Mouse (Mus musculus) lung, postnatal 36 days (tissue): Measurements from ENCODE around the gene Atr.

Experiments used
- DNase-seq: peaks from one replicate; pipeline ENCODE4 v3.0.0; 2022; ENCODE audit warnings: mixed read lengths

Atr gene

DNA sequence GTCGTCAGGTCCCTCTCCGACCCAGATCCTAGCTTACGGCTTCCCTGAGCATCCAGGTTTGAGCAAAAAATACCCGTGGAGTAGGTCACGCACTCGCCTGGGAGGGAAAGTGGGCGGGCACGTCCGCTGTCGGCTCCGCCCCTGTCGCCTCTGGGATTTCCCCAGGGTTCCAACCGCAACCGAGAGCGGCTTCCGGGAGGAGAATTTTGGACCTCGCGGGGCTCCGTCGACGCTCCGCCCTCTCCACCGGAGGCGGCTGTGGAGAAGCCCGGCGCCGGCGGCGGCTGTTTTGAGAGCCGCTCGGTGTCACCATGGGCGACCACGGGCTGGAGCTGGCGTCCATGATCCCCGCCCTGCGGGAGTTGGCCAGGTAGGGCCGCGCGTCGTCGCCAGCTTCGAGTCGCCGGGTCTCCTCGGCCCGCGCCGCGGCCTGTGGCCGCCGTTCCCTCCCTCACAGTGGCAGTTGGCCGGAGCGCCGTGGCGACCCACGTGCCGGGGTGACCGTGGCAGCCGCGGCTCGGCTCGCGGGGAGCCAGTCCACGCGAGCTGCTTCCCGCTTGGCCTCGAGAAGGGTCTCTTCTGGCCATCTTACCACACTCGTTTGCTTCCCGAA is at the start of gene Atr:
Atr (plus strand) TSS at position 184 of the 613 bp plus-strand sequence.
- DNase-seq = peak; percentile 97

DNA sequence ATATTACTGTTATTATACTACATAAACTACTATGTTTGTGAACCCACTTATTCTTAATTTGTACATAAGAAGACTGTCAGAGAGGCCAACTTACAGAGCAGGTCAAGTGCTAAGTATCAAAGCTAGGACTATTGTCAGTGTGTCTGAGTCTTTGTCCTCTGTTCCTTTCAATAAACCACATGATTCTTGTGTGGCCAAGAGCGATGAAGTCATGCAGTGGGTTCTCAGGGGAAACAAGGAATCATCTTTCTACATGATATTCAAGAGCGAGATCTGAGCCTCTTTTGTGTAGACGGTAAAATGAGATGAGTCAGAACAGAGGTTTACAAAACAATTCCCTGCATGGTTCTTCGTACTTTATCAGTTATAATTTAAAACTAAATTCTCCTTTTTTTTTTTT is 47.8 kb upstream of the Atr start:
- DNase-seq = no peak

DNA sequence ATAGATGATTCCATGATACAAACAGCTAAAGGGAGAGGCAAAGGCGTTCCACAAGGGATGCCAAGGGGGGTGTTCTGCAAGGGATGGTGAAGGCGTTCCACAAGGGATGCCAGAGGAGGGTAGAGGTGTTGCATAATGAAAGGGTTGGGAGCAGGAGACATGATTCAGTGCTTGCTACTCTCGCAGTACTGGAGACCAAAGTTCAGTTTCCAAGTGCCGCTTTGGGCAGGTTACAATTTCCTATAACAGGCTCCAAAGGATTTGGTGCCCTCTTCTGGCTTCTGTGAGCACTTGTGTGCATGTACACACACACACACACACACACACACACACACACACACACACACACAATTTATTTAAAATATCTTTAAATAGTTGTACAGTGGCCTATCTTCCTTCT is 45.6 kb upstream of the Atr start:
- no peak for DNase-seq

DNA sequence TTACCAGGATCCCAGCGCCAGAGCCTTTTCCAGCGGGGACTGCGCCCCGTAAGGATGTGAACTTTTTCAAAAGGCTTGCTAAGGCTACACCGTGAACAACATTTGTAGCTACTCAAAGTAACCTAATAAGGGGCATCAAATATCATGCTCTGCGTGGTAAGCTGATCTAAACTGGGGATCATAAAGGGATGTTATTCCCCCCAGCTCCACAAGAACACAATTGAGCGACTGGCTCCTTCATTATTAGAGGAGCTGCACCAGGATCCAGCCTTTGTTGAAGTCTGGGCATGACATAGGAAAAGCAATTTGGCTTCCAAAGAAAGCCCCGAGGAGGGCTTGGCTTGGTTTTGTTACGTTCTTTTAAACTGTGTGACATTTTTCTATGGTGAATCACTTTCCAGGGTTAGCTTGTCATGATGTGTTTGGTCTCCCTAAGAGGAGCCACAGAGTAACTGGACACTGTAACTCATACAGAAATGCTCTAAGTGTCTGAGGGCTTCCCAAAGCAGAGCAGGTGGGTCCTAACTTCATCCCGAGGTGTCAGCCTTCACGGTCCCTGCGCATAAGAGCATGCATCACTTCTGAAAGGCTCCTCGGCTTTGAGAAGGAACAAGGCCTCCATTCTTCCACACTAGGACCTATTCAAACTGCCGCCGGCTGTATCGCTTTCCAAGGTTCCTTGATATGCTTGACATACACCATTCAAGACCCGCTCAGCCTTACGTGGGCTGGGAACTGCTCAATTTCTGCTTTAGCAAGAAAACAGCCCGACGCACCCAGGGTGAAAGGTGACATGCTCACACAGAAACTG is 43.5 kb upstream of the Atr start:
- no peak for DNase-seq

DNA sequence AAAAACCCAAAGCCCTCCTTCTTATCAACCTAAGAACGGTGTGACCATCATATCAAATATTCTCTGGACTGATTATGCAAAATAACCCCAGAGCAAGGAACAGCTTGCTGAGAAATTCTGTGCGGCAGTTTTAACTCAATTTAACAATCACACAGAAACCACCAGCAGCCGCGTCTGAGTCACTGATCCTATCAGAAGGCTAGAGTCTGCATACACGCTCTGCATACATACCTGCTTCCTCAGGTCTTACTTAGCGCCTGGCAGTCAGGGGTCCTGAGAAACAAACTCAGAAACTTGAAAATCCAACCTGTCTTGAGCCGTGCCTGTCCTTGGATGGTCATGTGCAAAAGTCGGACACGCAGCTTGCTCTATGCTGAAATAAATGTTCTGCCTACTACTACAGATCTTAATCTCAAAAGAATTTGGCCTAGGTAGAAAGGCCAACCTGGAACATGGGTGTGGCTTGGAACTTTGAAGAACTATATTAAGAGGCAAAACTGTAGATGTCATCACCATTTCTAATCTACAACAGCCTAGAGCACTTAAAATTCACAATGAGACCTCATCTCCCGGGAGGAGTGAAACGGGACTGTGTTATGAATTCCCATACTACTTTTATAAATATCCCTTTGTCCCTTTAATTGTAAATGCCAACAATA is 42.3 kb upstream of the Atr start:
- DNase-seq = peak; percentile 34

DNA sequence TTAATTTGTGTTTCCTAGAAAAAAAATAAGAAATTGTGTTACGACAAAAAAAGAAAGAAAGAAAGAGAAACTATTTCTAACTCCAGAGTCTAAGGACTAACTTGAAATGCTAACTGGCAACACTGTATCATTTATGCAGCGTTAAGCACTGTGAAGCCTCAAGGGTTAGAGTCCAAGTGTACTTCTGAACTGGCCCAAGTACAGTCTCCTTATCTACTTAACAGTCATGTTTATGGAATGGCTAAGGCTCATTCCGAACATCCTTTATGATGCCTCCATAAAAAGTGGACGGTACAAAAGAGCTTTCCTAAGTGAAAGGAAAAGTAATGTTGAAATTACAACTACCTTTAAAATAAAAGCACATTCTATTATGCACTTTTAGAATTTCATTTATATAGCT is 41.7 kb upstream of the Atr start:
- DNase-seq = no peak

DNA sequence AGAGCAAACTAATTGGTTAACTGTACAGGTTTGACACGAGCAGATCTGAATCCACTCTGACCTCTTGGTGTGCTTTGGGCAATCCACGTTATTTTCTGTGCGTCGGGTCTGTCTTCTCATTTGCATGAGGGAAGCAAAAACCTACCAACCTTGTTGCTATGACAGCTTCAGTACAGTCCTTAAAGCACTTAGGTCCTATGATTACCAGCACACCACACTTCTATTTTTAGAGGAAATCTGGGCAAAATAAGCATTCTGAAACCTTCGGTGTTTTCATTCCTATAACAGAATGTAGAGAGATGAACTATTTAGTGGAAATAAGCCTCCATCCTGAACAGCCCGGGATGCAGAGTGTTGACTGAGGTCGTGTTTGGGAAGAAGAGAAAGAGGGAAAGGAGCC is 34.9 kb upstream of the Atr start:
- DNase-seq = no peak

DNA sequence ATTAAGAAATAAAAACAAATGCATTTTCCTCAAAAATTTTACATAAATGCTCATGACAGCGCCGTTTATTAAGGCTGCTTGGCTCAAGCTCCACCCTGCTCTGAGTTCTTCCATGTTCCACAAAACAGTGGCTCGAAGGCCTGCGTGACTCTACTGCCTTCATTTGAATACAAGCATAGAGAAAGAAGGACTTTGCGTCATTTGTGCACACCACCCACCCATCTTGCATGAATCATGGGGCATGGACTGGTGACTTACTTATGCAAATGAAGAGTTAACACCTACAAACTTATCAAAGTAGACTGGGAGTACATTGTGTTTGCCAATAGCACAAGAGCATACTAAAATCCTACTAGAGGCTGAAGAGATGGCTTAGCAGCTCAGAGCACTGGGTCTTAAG is 29.8 kb upstream of the Atr start:
- DNase-seq = no peak

DNA sequence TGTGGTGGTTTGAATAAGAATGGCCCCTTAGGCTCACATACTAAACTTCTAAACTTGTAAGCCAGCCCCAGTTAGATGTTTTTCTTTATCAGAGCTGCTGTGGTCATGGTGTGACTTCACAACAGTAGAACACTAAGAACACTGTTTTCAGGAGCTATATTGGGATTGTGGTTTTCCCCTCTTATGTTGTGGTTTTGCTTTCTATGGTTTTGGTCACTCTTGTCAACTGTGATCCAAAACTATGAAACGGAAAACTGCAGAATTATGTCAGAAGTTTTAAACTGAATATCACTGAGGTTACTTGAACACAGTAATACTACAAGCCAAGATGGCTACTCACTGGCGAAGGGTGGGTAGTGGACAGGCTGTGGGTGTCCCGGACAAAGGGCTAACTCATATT is 24.6 kb upstream of the Atr start:
- DNase-seq = no peak

DNA sequence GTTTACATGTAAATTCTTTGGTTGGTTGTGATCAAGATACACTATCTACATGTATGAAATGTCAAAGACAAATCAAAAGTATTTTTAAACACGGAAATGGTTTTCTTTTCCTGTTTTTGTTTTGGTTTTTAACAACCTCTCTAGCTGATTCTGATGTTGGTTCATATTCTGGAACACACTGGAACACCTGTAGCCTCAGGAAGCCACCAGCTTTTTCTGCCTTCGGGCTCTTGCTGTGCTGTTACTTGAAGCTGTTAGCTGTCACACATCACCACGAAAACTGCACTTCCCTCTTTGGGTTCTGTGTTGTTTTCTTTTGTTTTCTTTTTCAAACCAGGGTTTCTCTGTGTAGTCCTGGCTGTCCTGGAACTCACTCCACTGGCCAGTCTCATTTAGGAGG is 22.6 kb upstream of the Atr start:
- no peak for DNase-seq

DNA sequence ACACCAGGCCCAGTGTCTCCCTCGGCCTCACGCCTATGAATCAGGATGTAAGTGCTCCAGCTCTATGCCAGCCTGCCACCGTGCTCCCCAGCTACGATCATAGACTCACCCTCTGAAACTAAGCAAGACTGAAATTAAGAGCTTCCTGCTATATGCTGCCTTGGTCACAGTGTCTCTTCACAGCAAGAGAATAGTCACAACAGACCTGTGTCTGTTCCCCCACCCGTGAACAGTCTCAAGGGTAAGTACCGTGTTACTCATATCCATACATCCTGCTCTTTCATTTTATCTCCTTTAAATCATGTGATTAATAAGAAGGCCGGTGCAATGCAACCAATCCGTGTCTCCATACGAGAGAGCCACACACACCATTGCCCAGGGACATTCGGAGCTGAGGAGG is 21.7 kb upstream of the Atr start:
- DNase-seq = no peak

DNA sequence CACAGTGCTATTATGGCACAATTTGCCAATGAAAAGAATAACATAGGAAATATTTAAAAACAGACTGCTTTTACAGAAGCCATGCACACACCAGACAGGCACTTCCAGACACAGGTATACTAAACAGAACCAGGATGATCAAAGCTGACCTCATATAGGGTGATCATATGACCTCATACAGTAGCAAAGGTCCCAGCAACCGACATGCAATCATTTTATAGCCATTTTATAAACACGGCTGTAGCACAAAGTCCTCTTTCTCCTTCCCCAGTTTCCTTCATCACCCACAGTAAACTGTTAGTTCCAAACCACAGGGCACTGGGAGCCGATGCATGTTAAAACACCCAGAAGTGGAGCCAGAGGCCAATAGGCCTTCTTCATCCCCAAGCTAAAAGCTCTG is 18.0 kb upstream of the Atr start:
- no peak for DNase-seq

DNA sequence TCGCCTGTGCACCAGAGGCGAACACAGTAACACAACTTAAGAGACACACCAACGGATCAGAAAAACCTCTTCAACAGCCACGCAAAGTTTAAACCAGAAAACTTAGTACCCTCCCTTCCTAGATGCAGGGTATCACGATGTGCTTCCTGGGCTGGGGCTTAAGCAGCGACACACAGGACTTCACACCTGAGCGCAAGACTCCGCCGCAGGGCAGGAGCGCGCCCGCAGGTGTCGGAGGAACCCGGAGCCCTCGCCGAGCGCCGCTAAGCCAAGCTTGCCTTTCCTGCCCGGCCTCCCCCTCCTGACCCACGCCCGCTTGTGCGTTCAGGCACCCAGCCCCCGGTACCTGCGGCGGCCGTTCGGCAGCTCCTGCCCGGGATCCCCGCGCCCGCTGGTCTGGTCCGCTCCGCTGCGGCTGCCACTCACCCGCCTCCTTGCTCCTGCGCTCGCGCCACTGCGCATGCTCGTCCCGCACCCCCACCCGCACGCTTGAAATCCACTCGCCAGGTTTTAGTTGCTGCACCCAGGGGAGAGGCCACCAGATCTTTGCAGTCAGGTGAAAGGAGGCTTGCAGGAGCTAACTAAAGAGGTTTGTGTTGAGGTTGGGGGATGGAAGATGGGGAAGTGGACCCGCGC is 12.5 kb upstream of the Atr start, which contains the start of gene Pls1:
Pls1 (minus strand) TSS at position 487 of the 636 bp plus-strand sequence.
- peak; percentile 85 for DNase-seq

DNA sequence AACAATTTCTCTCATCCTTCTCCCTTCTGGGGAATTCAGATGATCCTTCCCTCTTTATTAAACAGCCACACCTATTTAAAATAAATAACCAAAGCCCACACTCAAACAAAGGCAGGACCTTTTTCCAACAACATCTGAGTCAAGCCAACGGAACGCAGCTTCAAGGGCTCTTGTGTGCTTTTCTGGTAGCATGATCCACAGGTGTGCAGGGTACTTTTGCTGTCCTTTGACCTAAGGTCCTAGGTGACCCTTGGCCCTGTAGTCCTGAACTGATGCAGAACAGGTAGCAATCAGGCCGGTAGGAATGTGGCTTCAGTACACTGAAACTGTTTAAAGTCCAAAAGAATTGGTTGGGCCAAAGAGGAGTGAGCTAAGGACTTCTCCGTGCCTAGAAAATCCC is 11.7 kb upstream of the Atr start:
- DNase-seq = peak; percentile 72

DNA sequence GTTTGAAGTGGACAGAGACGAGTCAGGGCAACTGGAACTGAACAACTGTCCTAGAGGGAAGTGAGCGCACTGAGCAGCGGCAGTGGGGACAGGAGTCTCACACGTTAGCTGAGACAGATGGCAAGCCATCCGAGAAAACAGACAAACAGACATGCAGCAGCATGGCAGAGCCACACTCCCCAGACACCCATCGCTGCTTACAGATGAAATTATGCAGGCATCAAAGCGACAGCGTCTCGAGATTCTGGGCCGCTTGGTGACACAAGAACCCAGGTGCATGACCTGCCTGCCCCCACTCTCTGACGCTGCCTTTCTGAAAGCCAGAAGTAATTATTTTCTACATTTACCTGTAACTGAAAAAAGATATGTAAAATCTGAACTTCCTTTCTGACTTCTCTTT is 5.7 kb upstream of the Atr start:
- no peak for DNase-seq

DNA sequence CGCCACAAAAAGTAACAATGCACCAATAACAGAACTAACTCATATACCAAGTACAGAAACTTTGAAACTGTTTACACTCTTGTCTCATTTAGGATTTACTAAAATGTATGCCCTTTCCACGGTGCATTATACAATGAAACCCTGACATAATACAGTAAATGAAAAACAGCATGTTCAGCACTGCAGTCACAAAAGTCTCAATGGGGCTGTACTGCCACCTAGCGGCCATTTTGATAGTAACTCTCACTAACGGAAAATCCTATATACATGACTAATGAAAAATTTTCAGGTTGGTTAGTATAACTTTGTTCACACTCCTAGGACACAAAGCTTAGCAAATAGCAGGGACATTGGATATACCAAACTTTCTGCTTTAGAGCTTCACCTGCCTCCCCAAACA is 4.5 kb upstream of the Atr start:
- peak; percentile 87 for DNase-seq

DNA sequence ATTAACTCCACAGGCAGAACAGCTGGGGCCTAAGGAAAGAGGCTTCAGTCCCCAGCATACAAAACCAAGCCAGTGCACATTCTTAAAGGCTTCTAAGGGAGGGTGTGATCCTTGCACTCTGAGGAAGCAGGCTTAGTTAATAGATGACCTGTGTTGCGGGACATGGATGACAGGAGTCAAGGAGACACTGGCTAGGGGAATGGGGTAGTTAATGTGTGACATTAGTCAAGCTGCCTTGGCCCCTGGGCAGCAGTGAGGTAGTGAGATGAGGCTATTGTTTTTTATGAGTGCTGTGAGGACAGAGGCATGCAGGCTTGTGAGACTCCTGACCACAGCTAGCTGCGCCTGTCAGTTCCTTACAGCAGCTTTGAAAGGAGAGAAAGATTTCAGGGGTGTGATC is 2.5 kb upstream of the Atr start:
- DNase-seq = no peak

DNA sequence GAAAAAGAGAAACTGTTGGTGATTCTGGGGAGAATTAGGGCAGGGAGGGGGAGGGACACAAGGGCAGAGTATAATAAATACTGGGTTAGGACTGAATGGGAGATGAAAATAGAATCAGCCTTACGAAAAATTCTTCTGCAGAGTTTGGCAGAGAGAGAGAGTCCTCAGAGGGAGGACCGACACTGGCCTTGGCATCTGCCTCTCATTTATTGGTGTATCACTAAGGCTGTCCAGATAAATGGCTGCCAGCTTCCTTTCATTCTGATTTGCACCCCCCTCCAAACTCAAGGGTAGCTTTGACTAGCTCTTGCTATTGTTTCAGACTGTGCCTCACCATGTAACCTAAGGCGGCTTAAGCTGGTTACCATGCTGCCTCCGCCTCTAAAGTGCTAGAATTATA is 1.4 kb upstream of the Atr start:
- no peak for DNase-seq

DNA sequence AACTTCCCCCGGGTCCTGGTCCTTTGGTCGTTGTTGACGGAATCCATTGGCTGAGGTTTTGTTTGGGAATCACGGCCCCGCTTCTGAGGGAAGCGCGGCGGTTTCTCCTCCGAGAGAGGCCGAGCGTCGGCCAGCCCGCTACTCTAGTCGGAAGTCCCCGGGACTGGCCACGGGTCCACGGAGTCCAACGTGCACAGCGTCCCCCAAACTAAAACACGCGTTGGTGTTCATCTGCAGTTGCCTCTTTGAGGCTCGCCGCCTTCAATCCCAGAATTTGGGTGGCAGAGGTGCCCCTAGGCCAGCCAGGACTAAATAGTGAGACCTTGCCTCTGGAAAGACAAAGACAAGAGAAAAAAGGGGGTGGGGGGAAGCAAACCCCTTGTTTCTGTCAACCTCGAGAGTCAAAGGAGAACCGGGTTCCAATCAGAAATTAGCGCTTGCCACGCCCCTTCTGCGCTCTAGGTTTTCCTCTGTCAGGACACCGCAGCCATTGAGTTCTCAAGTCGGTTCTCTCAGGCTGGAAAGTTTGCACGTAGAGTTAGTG is 702 bp downstream of the Atr start:
- peak; percentile 38 for DNase-seq

DNA sequence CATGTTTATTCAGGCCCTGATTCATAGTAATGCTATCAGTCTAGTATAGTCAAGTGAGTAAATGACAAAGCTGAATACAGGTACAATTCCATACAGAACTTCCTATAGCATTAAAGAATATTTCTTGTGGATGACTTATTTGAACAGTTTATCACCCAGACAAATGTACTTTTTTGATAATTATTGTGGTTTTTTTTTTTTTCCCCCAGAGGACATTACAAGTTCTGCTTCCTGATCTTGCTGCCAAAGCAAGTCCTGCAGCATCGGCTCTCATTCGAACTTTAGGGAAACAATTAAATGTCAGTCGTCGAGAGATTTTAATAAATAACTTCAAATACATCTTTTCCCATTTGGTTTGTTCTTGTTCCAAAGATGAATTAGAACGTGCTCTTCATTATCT is 20.8 kb downstream of the Atr start:
- no peak for DNase-seq

DNA sequence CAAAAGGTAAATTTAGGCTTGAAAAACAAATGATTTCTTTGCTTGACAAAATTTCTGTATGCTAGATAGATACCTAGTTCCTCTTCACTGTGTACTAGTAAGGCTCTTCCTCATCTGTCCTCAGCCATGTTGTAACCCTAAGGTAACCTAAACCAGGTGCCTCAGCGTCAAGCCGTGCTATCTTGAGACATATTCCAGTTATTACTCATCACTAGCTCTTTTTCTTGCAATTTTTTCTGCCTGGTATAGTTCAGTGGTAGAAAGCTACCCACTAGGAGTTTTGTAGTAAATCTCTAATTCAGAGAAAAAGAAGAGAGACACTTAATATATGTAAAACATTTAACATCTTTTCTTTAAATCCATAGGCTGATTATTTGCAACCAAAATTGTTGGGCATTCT is 25.4 kb downstream of the Atr start:
- DNase-seq = no peak

DNA sequence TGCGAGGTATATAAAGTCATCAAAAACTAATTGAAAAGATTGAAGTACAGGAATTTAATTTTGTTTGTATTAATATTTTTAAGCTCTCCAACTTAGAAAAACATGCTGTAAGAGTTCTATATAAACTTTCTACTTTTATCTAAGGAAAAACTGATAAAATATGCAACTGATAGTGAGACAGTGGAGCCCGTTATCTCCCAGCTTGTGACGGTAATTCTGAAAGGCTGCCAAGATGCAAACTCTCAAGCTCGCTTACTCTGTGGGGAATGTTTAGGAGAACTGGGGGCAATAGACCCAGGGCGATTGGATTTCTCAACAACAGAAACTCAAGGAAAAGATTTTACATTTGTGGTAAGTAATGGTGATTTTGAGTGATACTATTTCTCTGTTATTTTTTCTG is 40.0 kb downstream of the Atr start:
- no peak for DNase-seq

DNA sequence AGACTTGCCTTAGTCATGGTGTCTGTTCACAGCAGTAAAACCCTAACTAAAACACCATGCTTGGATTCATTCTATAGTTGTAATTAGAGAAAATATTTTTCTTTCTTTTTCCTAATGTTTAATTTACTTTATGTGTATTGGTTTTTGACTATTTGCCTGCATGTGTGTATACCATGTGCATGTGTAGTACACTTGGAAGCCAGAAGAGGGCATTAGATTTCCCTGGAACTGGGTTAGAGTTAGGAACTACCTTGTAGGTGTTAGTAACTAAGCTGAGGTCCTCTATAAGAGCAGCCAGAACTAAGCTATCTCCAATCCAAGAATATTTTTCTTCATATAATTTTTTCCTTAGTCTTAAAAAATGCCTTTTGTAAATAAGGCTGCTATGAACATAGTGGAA is 75.5 kb downstream of the Atr start:
- DNase-seq = no peak
